Mouse (Mus musculus) lung, embryonic 14.5 days (tissue): ENCODE data around the gene Gbp8. TPM values are rescaled to one million over a fixed set of nuclear protein-coding genes. Genes with fewer than 3 reads are reported as not detected.

ENCODE experiments used
- ATAC-seq: fragments of 200-750 bp; cut with Nextera tagmentation; 2 replicates; pipeline ENCODE4 v1.8.0; 2017; ENCODE audit warnings: mild to moderate bottlenecking, moderate TSS enrichment, moderate library complexity; ENCODE audit not compliant: insufficient read depth
- DNase-seq: peaks from one replicate; pipeline ENCODE4 v3.0.0-alpha.2; 2015
- H3K27ac ChIP-seq: fragments of 300-500 bp; sonication (generic); 2 replicates; pipeline ENCODE4 v1.5.1; 2014; ENCODE audit warnings: low read depth, mild to moderate bottlenecking, moderate library complexity
- H3K27me3 ChIP-seq: fragments of 300-500 bp; sonication (generic); 2 replicates; pipeline ENCODE4 v1.6.1; 2014; ENCODE audit warnings: low read length, control low read depth; ENCODE audit not compliant: insufficient read depth
- H3K36me3 ChIP-seq: fragments of 300-500 bp; sonication (generic); 2 replicates; pipeline ENCODE4 v1.6.1; 2014; ENCODE audit warnings: control low read depth; ENCODE audit not compliant: insufficient read depth
- H3K4me1 ChIP-seq: fragments of 300-500 bp; sonication (generic); 2 replicates; pipeline ENCODE4 v1.6.1; 2014; ENCODE audit warnings: antibody characterized with exemption, control low read depth; ENCODE audit not compliant: insufficient read depth
- H3K4me2 ChIP-seq: fragments of 300-500 bp; sonication (generic); 2 replicates; pipeline ENCODE4 v1.6.1; 2014; ENCODE audit warnings: mild to moderate bottlenecking
- H3K4me3 ChIP-seq: fragments of 300-500 bp; sonication (generic); 2 replicates; pipeline ENCODE4 v1.5.1; 2014; ENCODE audit warnings: low read depth, low read length
- H3K9ac ChIP-seq: fragments of 300-500 bp; sonication (generic); 2 replicates; pipeline ENCODE4 v1.6.1; 2014
- H3K9me3 ChIP-seq: fragments of 300-500 bp; sonication (generic); 2 replicates; pipeline ENCODE4 v1.6.1; 2016; ENCODE audit warnings: low read depth, low read length, control low read depth
- CTCF ChIP-seq: IDR thresholded peaks from 2 replicates; pipeline ENCODE4 v1.5.1; 2016; ENCODE audit warnings: antibody characterized with exemption, low read depth
- WGBS: fragments of 180-500 bp; shearing (Covaris S2); extraction: QIAGEN DNeasy Blood & Tissue Kit; methylation state at CpG from one replicate; pipeline ENCODE4 v1.1.7; 2014; 5-methylcytosine and 5-hydroxymethylcytosine counted together
- polyA plus RNA-seq: library from polyadenylated mRNA; unstranded; fragments of >200 nt; fragmentation: Nextera tagmentation; extraction: Ambion mirVana; gene quantifications from 2 replicates; pipeline ENCODE4 v1.2.1, GENCODE M21; 2014

Gbp8 gene
- polyA plus RNA-seq, 1 experiment from 2014 or later, result 0.24 TPM

DNA sequence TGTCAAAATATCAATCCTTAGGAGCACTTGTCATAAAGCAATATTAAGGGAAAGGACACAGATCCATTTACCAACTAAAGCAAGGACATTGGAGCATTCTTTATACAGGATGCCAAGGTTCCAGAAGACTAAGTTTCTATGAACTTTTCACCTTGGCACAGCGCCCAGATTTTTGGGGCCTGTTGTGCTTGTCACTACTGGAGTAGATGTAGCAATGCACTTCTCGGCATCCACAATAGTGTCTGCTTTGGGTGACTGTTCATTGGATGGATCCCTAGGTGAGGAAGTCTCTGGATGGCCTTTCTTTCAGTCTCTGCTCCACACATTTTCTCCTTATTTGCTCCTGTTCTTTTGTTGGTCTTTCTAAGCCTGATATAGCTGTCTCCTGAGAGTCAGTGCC, 107.0 kb downstream of the Gbp8 start:
- ATAC-seq, result no peak
- H3K9me3 ChIP-seq, result no peaks in the 10 kb centered on the region
- no peaks in the 10 kb centered on the region for H3K27me3 ChIP-seq
- H3K27ac ChIP-seq, result no peak overlapping the region
- H3K9ac ChIP-seq, result no peak overlapping the region
- DNase-seq, result peak; percentile 61
- 46% methylated on average over 2 of the region's 2 CpGs for WGBS
- no peaks in the 10 kb centered on the region for H3K4me1 ChIP-seq
- H3K4me3 ChIP-seq, result no peak overlapping the region
- no peaks in the 10 kb centered on the region for H3K36me3 ChIP-seq
- H3K4me2 ChIP-seq, result no peak overlapping the region
- no peak for TF ChIP-seq CTCF

DNA sequence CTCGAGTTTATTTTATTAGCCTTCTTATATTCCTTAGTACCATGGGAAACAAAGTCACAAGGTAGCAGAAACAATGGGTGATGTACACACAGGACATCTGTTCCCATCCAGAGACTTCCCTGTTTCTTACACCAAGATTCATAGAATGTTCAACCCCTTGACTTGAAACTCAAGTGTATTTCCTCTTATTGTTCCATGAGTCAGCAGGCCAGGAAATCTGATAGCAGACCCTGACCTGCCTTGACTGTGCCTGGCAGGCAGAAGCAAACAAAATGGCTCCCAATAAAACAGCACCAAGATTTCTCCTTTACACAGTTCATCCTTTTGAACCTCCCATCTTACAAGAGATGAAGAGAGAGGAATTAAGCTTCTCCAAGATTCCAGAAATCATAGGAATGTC, 126.8 kb downstream of the Gbp8 start:
- no peak overlapping the region for H3K27ac ChIP-seq
- H3K36me3 ChIP-seq, result no peaks in the 10 kb centered on the region
- no peak overlapping the region for H3K9ac ChIP-seq
- H3K4me3 ChIP-seq, result no peak overlapping the region
- H3K27me3 ChIP-seq, result no peaks in the 10 kb centered on the region
- no peak for DNase-seq
- no peak for TF ChIP-seq CTCF
- no peak for ATAC-seq
- no peak overlapping the region for H3K4me2 ChIP-seq
- H3K4me1 ChIP-seq, result no peaks in the 10 kb centered on the region
- peaks cover 5% of the 10 kb centered on the region for H3K9me3 ChIP-seq
- 61% methylated on average over 1 of the region's 1 CpGs for WGBS

DNA sequence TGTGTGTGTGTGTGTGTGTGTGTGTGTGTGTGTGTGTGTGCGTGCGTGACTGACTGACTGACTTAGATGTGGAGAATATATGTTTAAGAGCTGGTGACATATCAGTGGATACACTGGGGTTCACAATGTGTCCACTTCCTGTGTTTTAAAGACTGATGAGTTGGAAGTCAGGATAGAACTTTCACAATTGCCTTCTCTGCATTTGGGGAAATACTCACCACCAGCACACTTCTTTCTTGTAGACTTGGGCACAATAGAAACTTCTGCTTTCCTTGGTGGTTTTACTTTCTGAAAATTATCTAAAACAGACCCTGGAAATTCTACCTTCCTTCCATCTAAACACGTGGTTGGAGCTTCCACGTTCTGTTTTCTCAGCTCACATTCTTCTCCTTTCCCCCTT, 127.8 kb downstream of the Gbp8 start:
- ATAC-seq, result no peak
- Histone ChIP-seq H3K4me2 (no peak overlapping the region), H3K27ac (no peak overlapping the region), H3K9ac (no peak overlapping the region), H3K4me1 (no peaks in the 10 kb centered on the region), H3K27me3 (no peaks in the 10 kb centered on the region), H3K36me3 (no peaks in the 10 kb centered on the region), H3K9me3 (peaks cover 5% of the 10 kb centered on the region), H3K4me3 (no peak overlapping the region)
- WGBS, result 76% methylated on average over 4 of the region's 4 CpGs
- no peak for TF ChIP-seq CTCF
- DNase-seq, result no peak

DNA sequence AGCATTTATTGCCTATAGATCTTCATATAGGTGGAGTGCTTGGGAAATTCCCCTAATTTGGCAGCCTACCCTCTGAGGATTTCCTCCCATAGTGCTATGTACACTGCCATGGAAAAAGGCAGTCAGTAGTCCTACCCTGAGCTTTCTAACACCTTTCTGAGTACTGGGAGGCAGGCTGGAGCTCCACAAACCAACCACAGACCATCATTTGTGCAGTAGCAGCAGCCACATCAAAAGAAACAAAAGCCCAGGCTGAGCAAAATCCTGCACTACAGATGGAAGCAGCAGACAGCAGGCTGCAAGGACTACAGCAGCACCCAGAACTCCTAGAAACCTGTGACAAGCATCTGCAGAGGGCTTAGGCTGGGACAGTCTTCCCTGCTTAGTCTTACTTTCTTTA, 129.0 kb downstream of the Gbp8 start:
- Histone ChIP-seq H3K9ac (no peak overlapping the region), H3K27ac (no peak overlapping the region), H3K4me3 (no peak overlapping the region), H3K27me3 (no peaks in the 10 kb centered on the region), H3K4me2 (no peak overlapping the region), H3K36me3 (no peaks in the 10 kb centered on the region), H3K9me3 (peaks cover 5% of the 10 kb centered on the region), H3K4me1 (no peaks in the 10 kb centered on the region)
- DNase-seq (no peak), ATAC-seq (no peak)
- TF ChIP-seq CTCF, result no peak

DNA sequence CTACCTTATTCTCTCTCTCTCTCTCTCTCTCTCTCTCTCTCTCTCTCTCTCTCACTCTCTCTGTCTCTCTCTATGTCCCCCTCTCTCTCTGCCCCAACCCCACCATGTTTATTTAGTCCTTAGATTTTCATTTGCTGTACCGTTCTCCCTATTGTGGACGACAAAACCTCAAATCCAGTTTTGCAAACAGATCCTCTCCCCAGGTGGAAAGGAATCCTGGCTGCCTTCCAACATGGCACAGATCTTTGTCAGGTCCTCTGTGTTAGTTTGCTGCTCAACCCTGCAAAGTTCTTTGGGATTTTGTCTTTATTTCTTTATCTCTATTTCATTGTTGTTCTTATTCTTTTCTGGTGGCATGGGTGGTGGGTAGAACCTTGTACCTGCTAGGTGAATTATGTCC, 149.9 kb downstream of the Gbp8 start:
- H3K4me3 ChIP-seq, result no peak overlapping the region
- H3K27me3 ChIP-seq, result no peaks in the 10 kb centered on the region
- ATAC-seq (no peak), DNase-seq (no peak)
- TF ChIP-seq CTCF, result no peak
- no peaks in the 10 kb centered on the region for H3K9me3 ChIP-seq
- no peak overlapping the region for H3K4me2 ChIP-seq
- H3K27ac ChIP-seq, result no peak overlapping the region
- no peak overlapping the region for H3K9ac ChIP-seq
- 71% methylated on average over 2 of the region's 2 CpGs for WGBS
- H3K4me1 ChIP-seq, result no peaks in the 10 kb centered on the region
- H3K36me3 ChIP-seq, result no peaks in the 10 kb centered on the region

DNA sequence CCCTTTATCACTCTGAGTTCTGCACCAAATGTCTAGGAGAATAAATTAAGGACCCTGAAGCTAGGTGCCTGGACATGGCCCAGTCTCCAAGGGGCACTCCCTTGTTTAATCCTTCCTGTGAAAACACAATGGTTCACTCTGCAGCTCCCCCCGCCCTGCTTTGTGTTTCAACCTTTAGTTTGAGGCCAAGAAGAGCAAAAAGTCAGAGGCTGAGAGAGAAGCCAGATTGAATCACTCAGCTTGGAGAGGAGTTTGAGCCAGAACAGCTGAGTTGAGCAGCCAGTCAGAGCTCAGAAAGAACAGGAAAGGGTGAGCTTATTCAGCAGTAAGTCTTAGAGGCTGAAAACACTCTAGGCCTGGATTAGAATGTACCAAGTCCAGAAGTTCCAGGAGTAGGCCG, 151.3 kb downstream of the Gbp8 start:
- no peaks in the 10 kb centered on the region for H3K27me3 ChIP-seq
- ATAC-seq (no peak), DNase-seq (no peak)
- 52% methylated on average over 2 of the region's 2 CpGs for WGBS
- H3K4me3 ChIP-seq, result no peak overlapping the region
- no peak for TF ChIP-seq CTCF
- no peak overlapping the region for H3K9ac ChIP-seq
- no peaks in the 10 kb centered on the region for H3K9me3 ChIP-seq
- no peaks in the 10 kb centered on the region for H3K4me1 ChIP-seq
- H3K36me3 ChIP-seq, result no peaks in the 10 kb centered on the region
- H3K4me2 ChIP-seq, result no peak overlapping the region
- no peak overlapping the region for H3K27ac ChIP-seq

DNA sequence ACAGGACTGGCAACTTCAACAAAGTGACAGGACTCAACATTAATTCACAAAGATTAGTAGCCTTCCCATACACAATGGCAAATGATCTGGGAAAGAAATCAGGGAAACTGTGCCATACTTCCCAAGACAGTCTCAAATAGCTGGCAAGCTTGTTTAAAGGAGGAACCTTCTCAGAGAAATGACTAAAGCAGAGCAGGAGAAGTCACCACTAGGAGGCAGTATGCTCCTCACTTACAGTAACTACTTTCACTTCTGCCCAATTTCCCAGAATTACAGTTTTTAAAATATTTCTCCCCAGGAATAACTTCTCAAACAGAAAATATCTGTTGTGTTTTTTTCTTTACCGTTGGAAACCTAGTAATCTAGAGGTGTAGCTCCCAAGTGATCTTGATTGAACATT, 152.6 kb downstream of the Gbp8 start:
- Histone ChIP-seq H3K27me3 (no peaks in the 10 kb centered on the region), H3K9ac (no peak overlapping the region), H3K27ac (no peak overlapping the region), H3K36me3 (no peaks in the 10 kb centered on the region), H3K4me1 (no peaks in the 10 kb centered on the region), H3K9me3 (no peaks in the 10 kb centered on the region), H3K4me2 (no peak overlapping the region), H3K4me3 (no peak overlapping the region)
- 44% methylated on average over 1 of the region's 1 CpGs for WGBS
- DNase-seq (peak; percentile 75), ATAC-seq (no peak)
- TF ChIP-seq CTCF, result peak; percentile 60

DNA sequence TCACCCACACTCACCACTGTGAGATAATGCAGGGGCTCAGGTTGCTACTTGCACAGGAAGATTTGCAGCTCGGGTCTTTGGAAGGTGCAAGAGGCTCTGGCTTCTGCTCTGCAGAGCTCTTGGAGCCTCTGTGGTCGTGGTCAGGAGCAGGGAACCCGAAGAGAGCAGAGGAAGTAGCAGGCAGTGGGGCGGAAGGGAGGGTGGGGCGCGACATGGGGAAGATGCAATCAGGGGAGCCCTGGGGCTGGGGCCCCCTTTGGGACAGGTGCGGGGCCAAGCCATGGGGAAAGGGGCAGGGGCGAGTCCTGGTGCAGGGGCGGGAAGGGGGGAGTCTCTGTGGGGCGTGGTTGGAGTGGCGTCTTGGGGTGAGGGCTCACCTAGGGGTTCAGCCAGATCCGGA, 156.8 kb downstream of the Gbp8 start, which contains the start of gene Abcg3:
TSS of gene Abcg3 (minus strand) at position 184 of the 400 bp plus-strand sequence.
- Histone ChIP-seq H3K9me3 (no peaks in the 10 kb centered on the region), H3K27me3 (no peaks in the 10 kb centered on the region), H3K4me3 (no peak within 1 kb of the TSS), H3K4me1 (no peaks in the 10 kb centered on the region), H3K27ac (no peak within 1 kb of the TSS), H3K9ac (no peak within 1 kb of the TSS), H3K4me2 (peak within 1 kb of the TSS; percentile 34; the same call in 1 of the 2 replicates), H3K36me3 (no peaks in the 10 kb centered on the region)
- no peak for TF ChIP-seq CTCF
- WGBS, result 19% methylated on average over 12 of the region's 12 CpGs
- DNase-seq (no peak), ATAC-seq (no peak)
